Mouse (Mus musculus) midbrain, embryonic 13.5 days (tissue): ENCODE measurements around the gene Pde1c. TPM values are rescaled to one million over a fixed set of nuclear protein-coding genes. Genes with fewer than 3 reads are reported as not detected.

Source experiments
- ATAC-seq: fragments of 200-750 bp; cut with Nextera tagmentation; 2 replicates; pipeline ENCODE4 v1.8.0; 2017; ENCODE audit warnings: mild to moderate bottlenecking, moderate TSS enrichment, moderate library complexity
- H3K27ac ChIP-seq: fragments of 300-500 bp; sonication (generic); 2 replicates; pipeline ENCODE4 v1.5.1; 2015; ENCODE audit warnings: inconsistent platforms, mild to moderate bottlenecking, moderate library complexity
- H3K27me3 ChIP-seq: fragments of 300-500 bp; sonication (generic); 2 replicates; pipeline ENCODE4 v1.6.1; 2015; ENCODE audit warnings: mild to moderate bottlenecking, inconsistent platforms
- H3K36me3 ChIP-seq: fragments of 300-500 bp; sonication (generic); 2 replicates; pipeline ENCODE4 v1.6.1; 2015; ENCODE audit warnings: mild to moderate bottlenecking, inconsistent platforms
- H3K4me1 ChIP-seq: fragments of 300-500 bp; sonication (generic); replicated peaks from 2 replicates; pipeline ENCODE4 v1.6.1; 2015; ENCODE audit warnings: inconsistent platforms
- H3K4me2 ChIP-seq: fragments of 300-500 bp; sonication (generic); replicated peaks from 2 replicates; pipeline ENCODE4 v1.6.1; 2015; ENCODE audit warnings: moderate library complexity, mild to moderate bottlenecking, inconsistent platforms
- H3K4me3 ChIP-seq: fragments of 300-500 bp; sonication (generic); replicated peaks from 2 replicates; pipeline ENCODE4 v1.5.1; 2015; ENCODE audit warnings: mild to moderate bottlenecking, inconsistent platforms
- H3K9ac ChIP-seq: fragments of 300-500 bp; sonication (generic); replicated peaks from 2 replicates; pipeline ENCODE4 v1.6.1; 2015; ENCODE audit warnings: mild to moderate bottlenecking, inconsistent platforms
- H3K9me3 ChIP-seq: fragments of 300-500 bp; sonication (generic); 2 replicates; pipeline ENCODE4 v1.6.1; 2016; ENCODE audit warnings: mild to moderate bottlenecking, inconsistent platforms
- WGBS: fragments of 180-500 bp; shearing (Covaris S2); methylation state at CpG from one replicate; pipeline ENCODE4 v1.1.7; 2015; 5-methylcytosine and 5-hydroxymethylcytosine counted together
- polyA plus RNA-seq: library from polyadenylated mRNA; unstranded; fragments of >200 nt; fragmentation: Nextera tagmentation; extraction: Ambion mirVana; gene quantifications from 2 replicates; pipeline ENCODE4 v1.2.1, GENCODE M21; 2015

Pde1c gene
- polyA plus RNA-seq, 1 experiment from 2014 or later, result 7.1 TPM

- Histone ChIP-seq H3K4me1 (peaks cover 9% of the 10 kb centered on the region; the same call in 1 of the 2 replicates), H3K9me3 (no peaks in the 10 kb centered on the region), H3K4me3 (no peak overlapping the region), H3K36me3 (no peaks in the 10 kb centered on the region), H3K27me3 (no peaks in the 10 kb centered on the region), H3K27ac (no peak overlapping the region), H3K9ac (no peak overlapping the region), H3K4me2 (no peak overlapping the region)
- WGBS, result 90% methylated on average over 3 of the region's 3 CpGs
- no peak for ATAC-seq
Observed at GRCm38 (mm10) chr6:56048580-56048979, 520.3 kb downstream of the Pde1c start.

GRCm38 (mm10) chr6:56044716-56045115, 524.2 kb downstream of the Pde1c start:
- H3K27ac ChIP-seq, result peak overlapping the region; percentile 12; the same call in 1 of the 2 replicates
- H3K36me3 ChIP-seq, result no peaks in the 10 kb centered on the region
- no peak overlapping the region for H3K4me3 ChIP-seq
- H3K9me3 ChIP-seq, result no peaks in the 10 kb centered on the region
- 25% methylated on average over 1 of the region's 1 CpGs for WGBS
- peaks cover 9% of the 10 kb centered on the region; the same call in 1 of the 2 replicates for H3K4me1 ChIP-seq
- peak; percentile 72 for ATAC-seq
- no peaks in the 10 kb centered on the region for H3K27me3 ChIP-seq
- H3K9ac ChIP-seq, result no peak overlapping the region
- no peak overlapping the region for H3K4me2 ChIP-seq

GRCm38 (mm10) chr6:56044270-56044669, 524.6 kb downstream of the Pde1c start:
- no peaks in the 10 kb centered on the region for H3K27me3 ChIP-seq
- peaks cover 9% of the 10 kb centered on the region; the same call in 1 of the 2 replicates for H3K4me1 ChIP-seq
- H3K4me2 ChIP-seq, result no peak overlapping the region
- ATAC-seq, result peak; percentile 74
- H3K36me3 ChIP-seq, result no peaks in the 10 kb centered on the region
- H3K27ac ChIP-seq, result peak overlapping the region; percentile 12; the same call in 1 of the 2 replicates
- H3K9me3 ChIP-seq, result no peaks in the 10 kb centered on the region
- no peak overlapping the region for H3K9ac ChIP-seq
- WGBS, result 40% methylated on average over 5 of the region's 5 CpGs
- H3K4me3 ChIP-seq, result no peak overlapping the region

GRCm38 (mm10) chr6:56039476-56040055, 529.3 kb downstream of the Pde1c start:
- Histone ChIP-seq H3K9ac (no peak overlapping the region), H3K36me3 (no peaks in the 10 kb centered on the region), H3K4me2 (no peak overlapping the region), H3K27me3 (no peaks in the 10 kb centered on the region), H3K9me3 (no peaks in the 10 kb centered on the region), H3K27ac (no peak overlapping the region), H3K4me3 (no peak overlapping the region), H3K4me1 (peaks cover 5% of the 10 kb centered on the region; the same call in 1 of the 2 replicates)
- WGBS, result 70% methylated on average over 4 of the region's 4 CpGs
- ATAC-seq, result no peak

GRCm38 (mm10) chr6:56035054-56035453, 533.8 kb downstream of the Pde1c start:
- H3K4me2 ChIP-seq, result no peak overlapping the region
- H3K4me3 ChIP-seq, result no peak overlapping the region
- no peaks in the 10 kb centered on the region for H3K27me3 ChIP-seq
- H3K36me3 ChIP-seq, result no peaks in the 10 kb centered on the region
- no peak overlapping the region for H3K9ac ChIP-seq
- no peaks in the 10 kb centered on the region for H3K9me3 ChIP-seq
- H3K4me1 ChIP-seq, result peaks cover 7% of the 10 kb centered on the region; the same call in 1 of the 2 replicates
- ATAC-seq, result no peak
- WGBS, result 84% methylated on average over 10 of the region's 10 CpGs
- no peak overlapping the region for H3K27ac ChIP-seq

- Histone ChIP-seq H3K4me2 (no peak overlapping the region), H3K9me3 (no peaks in the 10 kb centered on the region), H3K36me3 (no peaks in the 10 kb centered on the region), H3K4me3 (no peak overlapping the region), H3K27me3 (no peaks in the 10 kb centered on the region), H3K4me1 (peaks cover 9% of the 10 kb centered on the region; the same call in 1 of the 2 replicates), H3K9ac (no peak overlapping the region), H3K27ac (no peak overlapping the region)
- 81% methylated on average over 2 of the region's 2 CpGs for WGBS
- no peak for ATAC-seq
Observed at GRCm38 (mm10) chr6:56032231-56032630, 536.7 kb downstream of the Pde1c start.

- H3K9ac ChIP-seq, result no peak overlapping the region; the same call in 1 of the 2 replicates
- no peaks in the 10 kb centered on the region for H3K27me3 ChIP-seq
- WGBS, result 33% methylated on average over 5 of the region's 5 CpGs
- H3K4me2 ChIP-seq, result no peak overlapping the region
- no peaks in the 10 kb centered on the region for H3K36me3 ChIP-seq
- H3K4me1 ChIP-seq, result peaks cover 9% of the 10 kb centered on the region; the same call in 1 of the 2 replicates
- H3K9me3 ChIP-seq, result no peaks in the 10 kb centered on the region
- H3K4me3 ChIP-seq, result no peak overlapping the region
- ATAC-seq, result no peak
- H3K27ac ChIP-seq, result no peak overlapping the region
Observed at GRCm38 (mm10) chr6:56029986-56030385, 538.9 kb downstream of the Pde1c start.

- no peak overlapping the region for H3K4me2 ChIP-seq
- no peaks in the 10 kb centered on the region for H3K36me3 ChIP-seq
- H3K9ac ChIP-seq, result no peak overlapping the region
- no peak overlapping the region for H3K27ac ChIP-seq
- WGBS, result 93% methylated on average over 5 of the region's 5 CpGs
- no peaks in the 10 kb centered on the region for H3K27me3 ChIP-seq
- H3K9me3 ChIP-seq, result no peaks in the 10 kb centered on the region
- no peak overlapping the region for H3K4me3 ChIP-seq
- H3K4me1 ChIP-seq, result peaks cover 9% of the 10 kb centered on the region; the same call in 1 of the 2 replicates
- ATAC-seq, result no peak
Observed at GRCm38 (mm10) chr6:56027966-56028365, 540.9 kb downstream of the Pde1c start.

- ATAC-seq, result peak; percentile 55
- Histone ChIP-seq H3K9me3 (no peaks in the 10 kb centered on the region), H3K36me3 (no peaks in the 10 kb centered on the region), H3K4me3 (no peak overlapping the region), H3K27ac (no peak overlapping the region), H3K4me1 (peaks cover 9% of the 10 kb centered on the region; the same call in 1 of the 2 replicates), H3K9ac (no peak overlapping the region), H3K4me2 (no peak overlapping the region), H3K27me3 (no peaks in the 10 kb centered on the region)
- 75% methylated on average over 6 of the region's 6 CpGs for WGBS
Observed at GRCm38 (mm10) chr6:56027318-56027717, 541.6 kb downstream of the Pde1c start.

- H3K4me3 ChIP-seq, result no peak overlapping the region
- no peaks in the 10 kb centered on the region for H3K9me3 ChIP-seq
- WGBS, result 69% methylated on average over 2 of the region's 2 CpGs
- no peak overlapping the region for H3K4me2 ChIP-seq
- H3K27me3 ChIP-seq, result no peaks in the 10 kb centered on the region
- no peak overlapping the region for H3K27ac ChIP-seq
- H3K4me1 ChIP-seq, result 0 out of 2 replicates have a peak, but pooled peaks cover 2% of the 10 kb centered on the region
- ATAC-seq, result no peak
- no peaks in the 10 kb centered on the region for H3K36me3 ChIP-seq
- H3K9ac ChIP-seq, result no peak overlapping the region
Observed at GRCm38 (mm10) chr6:56025533-56025932, 543.4 kb downstream of the Pde1c start.
